Mouse (Mus musculus): ENCODE results near the gene Nhej1.

GRCm38 (mm10) chr1:75048571-75048970, 76.4 kb downstream of the Nhej1 start:
- no peak for TF ChIP-seq MEF2A (IDR thresholded peaks at IDR 0.05; ENCODE audit: extremely low read depth, insufficient replicate concordance, low read depth, low read length, poor library complexity, severe bottlenecking)
- no peak for TF ChIP-seq RCOR1 (IDR thresholded peaks at IDR 0.05; ENCODE audit: low read depth, low read length)
- TF ChIP-seq ZKSCAN1 (IDR thresholded peaks at IDR 0.05; ENCODE audit: low read depth, low read length), result no peak
- TF ChIP-seq CTCF (IDR thresholded peaks at IDR 0.05 in 2 of 3, conservative IDR thresholded peaks at IDR 0.05 in 1 of 3; ENCODE audit: control insufficient read depth in 1 of 3, insufficient read depth in 1 of 3, low read depth in 2 of 3, low read length in 3 of 3, poor library complexity in 1 of 3, severe bottlenecking in 1 of 3), result no peak
- TF ChIP-seq BHLHE40 (IDR thresholded peaks at IDR 0.05; ENCODE audit: borderline replicate concordance, low read depth, low read length), result no peak
- TF ChIP-seq EP300 (IDR thresholded peaks at IDR 0.05; ENCODE audit: low read depth in 1 of 2, low read length in 2 of 2), result no peak
- TF ChIP-seq MAZ (IDR thresholded peaks at IDR 0.05; ENCODE audit: low read depth, low read length), result no peak
- TF ChIP-seq ZC3H11A (IDR thresholded peaks at IDR 0.05; ENCODE audit: low read depth, low read length), result no peak
- TF ChIP-seq POLR2A (IDR thresholded peaks at IDR 0.05; ENCODE audit: control insufficient read depth in 1 of 2, insufficient read depth in 1 of 2, low read depth in 1 of 2, low read length in 2 of 2, poor library complexity in 1 of 2), result no peak
- TF ChIP-seq MAFK (IDR thresholded peaks at IDR 0.05; ENCODE audit: borderline replicate concordance, low read depth, low read length), result no peak
- TF ChIP-seq MXI1 (IDR thresholded peaks at IDR 0.05; ENCODE audit: low read depth, low read length), result no peak
- no peak for TF ChIP-seq ZNF384 (IDR thresholded peaks at IDR 0.05; ENCODE audit: low read depth, low read length)
- no peak for TF ChIP-seq MYC (IDR thresholded peaks at IDR 0.05; ENCODE audit: low read depth, low read length)
- no peak for TF ChIP-seq ETS1 (IDR thresholded peaks at IDR 0.05; ENCODE audit: low read depth, low read length)
